Mouse (Mus musculus): ENCODE results near the gene Ube3b. TPM values are rescaled to one million over a fixed set of nuclear protein-coding genes. Genes with fewer than 3 reads are reported as not detected.

Gene Ube3b
- polyA plus RNA-seq, 1 experiment from 2014 or later = 55.2 TPM

DNA sequence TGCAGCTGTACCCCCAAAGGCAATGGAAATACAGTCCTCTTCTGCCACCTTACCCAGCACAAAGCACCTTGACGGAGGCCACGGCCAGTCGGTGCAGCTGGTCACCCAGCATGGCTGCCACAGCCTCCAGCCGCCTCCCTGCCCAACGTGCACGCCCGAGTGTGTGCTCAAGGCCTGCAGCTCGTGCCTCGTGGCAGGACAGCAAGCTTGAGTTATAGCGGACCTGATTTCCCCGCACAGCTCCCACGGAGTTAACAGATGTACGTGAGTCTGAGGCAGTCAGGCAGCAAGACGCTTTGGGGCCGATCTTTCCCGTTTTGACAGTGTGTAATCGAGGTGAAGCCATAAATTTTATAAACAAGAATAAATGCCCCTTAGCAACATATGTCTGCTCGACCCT, 48.2 kb downstream of the Ube3b start:
- Histone ChIP-seq H3K36me3 (ENCODE audit: control insufficient read depth, insufficient read depth, low read length) (no peaks in the 10 kb centered on the region), H3K9ac (ENCODE audit: low read depth, low read length) (no peak overlapping the region)
- WGBS = 25% methylated on average over 18 of the region's 18 CpGs

DNA sequence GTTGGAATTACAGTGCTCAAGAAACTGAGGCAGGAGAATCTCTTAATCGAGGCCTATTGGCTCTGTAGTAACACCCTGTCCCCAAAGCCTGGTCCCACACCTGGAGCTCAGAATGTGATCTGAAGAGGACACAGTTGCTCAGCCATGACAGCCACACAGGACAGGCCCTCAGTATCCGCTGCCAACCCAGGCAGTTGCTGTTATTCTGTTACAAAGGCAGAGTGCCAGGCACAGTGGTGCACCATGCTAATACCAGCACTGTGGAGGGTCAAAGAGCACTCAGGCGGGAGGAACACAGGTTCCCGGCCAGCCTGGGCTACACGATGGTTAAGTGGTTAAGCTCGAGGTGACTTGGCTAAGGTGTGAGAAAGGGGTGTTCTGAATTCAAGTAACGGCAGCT, 49.4 kb downstream of the Ube3b start:
- Histone ChIP-seq H3K9me3 (ENCODE audit: control insufficient read depth, low read length) (no peaks in the 10 kb centered on the region), H3K36me3 (ENCODE audit: control insufficient read depth, insufficient read depth, low read length) (peaks cover 3% of the 10 kb centered on the region; the same call in 1 of the 2 replicates), H3K4me1 (ENCODE audit: control insufficient read depth, insufficient read depth, low read length) (no peaks in the 10 kb centered on the region; the same call in 1 of the 2 replicates), H3K9ac (ENCODE audit: low read depth, low read length) (no peak overlapping the region), H3K4me3 (ENCODE audit: low read length) (no peak overlapping the region), H3K4me2 (replicated peaks; ENCODE audit: low read depth, low read length) (no peak overlapping the region), H3K27me3 (ENCODE audit: control insufficient read depth, insufficient read depth, low read length) (no peaks in the 10 kb centered on the region), H3K27ac (ENCODE audit: low read depth, low read length) (no peak overlapping the region)
- no peak for ATAC-seq (ENCODE audit: low FRiP score, low TSS enrichment)
- WGBS = 82% methylated on average over 7 of the region's 7 CpGs

More for the DNA sequence above, 48.2 kb downstream of the Ube3b start:
- Histone ChIP-seq H3K4me2 (replicated peaks; ENCODE audit: low read depth, low read length) (no peak overlapping the region), H3K9me3 (ENCODE audit: control insufficient read depth, low read length) (no peaks in the 10 kb centered on the region), H3K27me3 (ENCODE audit: control insufficient read depth, insufficient read depth, low read length) (no peaks in the 10 kb centered on the region), H3K4me1 (ENCODE audit: control insufficient read depth, insufficient read depth, low read length) (no peaks in the 10 kb centered on the region; the same call in 1 of the 2 replicates), H3K27ac (ENCODE audit: low read depth, low read length) (no peak overlapping the region), H3K4me3 (ENCODE audit: low read length) (no peak overlapping the region)
- ATAC-seq (ENCODE audit: low FRiP score, low TSS enrichment) = no peak

DNA sequence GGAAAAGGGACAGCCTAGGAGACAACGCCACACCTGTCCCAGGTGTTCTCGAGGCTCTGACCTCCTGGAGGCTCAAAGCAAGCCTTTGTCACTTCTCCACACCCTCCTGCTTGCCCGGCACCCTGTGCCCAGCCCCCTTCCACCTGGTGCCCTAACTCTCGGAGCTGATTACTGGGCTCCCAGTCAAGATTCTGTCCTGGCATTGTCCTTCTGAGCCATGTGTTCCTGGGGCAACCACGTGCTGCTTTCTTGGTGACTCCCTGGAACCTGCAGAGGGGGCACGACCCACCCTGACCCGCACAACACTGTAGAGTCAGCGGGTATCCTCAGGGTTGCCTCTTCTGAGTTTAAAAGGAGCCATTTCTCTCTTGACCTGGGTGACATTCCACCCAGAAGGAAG, 54.0 kb downstream of the Ube3b start:
- no peak overlapping the region for H3K9ac ChIP-seq (ENCODE audit: low read depth, low read length)
- H3K27ac ChIP-seq (ENCODE audit: low read depth, low read length) = no peak overlapping the region
- H3K36me3 ChIP-seq (ENCODE audit: control insufficient read depth, insufficient read depth, low read length) = peaks cover 23% of the 10 kb centered on the region; the same call in 1 of the 2 replicates
- 89% methylated on average over 8 of the region's 8 CpGs for WGBS
- no peak overlapping the region for H3K4me2 ChIP-seq (replicated peaks; ENCODE audit: low read depth, low read length)
- H3K4me3 ChIP-seq (ENCODE audit: low read length) = no peak overlapping the region
- no peaks in the 10 kb centered on the region for H3K9me3 ChIP-seq (ENCODE audit: control insufficient read depth, low read length)
- no peak for ATAC-seq (ENCODE audit: low FRiP score, low TSS enrichment)
- no peaks in the 10 kb centered on the region for H3K27me3 ChIP-seq (ENCODE audit: control insufficient read depth, insufficient read depth, low read length)
- no peaks in the 10 kb centered on the region; the same call in 1 of the 2 replicates for H3K4me1 ChIP-seq (ENCODE audit: control insufficient read depth, insufficient read depth, low read length)

DNA sequence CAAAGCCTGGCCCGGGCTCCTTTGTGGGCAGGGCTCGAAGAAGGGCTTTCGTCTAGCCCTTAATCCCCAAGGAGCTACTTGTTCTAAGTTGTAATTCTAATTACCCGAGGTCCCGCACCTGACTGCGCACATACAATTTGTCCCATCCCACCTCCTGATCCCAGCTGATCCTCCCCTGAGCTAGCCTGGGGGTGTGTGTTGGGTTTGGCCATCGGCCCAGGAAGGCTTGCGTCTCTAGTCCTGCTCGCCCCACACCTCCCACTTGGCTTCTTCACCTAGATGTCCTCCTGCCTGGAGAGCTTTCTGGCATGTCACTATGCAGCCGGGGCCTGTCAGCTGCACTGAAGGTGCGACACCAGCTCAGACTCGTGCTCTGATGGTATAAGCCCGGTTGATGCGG, 55.2 kb downstream of the Ube3b start:
- H3K27ac ChIP-seq (ENCODE audit: low read depth, low read length) = no peak overlapping the region
- peaks cover 23% of the 10 kb centered on the region; the same call in 1 of the 2 replicates for H3K36me3 ChIP-seq (ENCODE audit: control insufficient read depth, insufficient read depth, low read length)
- no peak overlapping the region for H3K4me3 ChIP-seq (ENCODE audit: low read length)
- H3K9me3 ChIP-seq (ENCODE audit: control insufficient read depth, low read length) = no peaks in the 10 kb centered on the region
- no peaks in the 10 kb centered on the region for H3K4me1 ChIP-seq (ENCODE audit: control insufficient read depth, insufficient read depth, low read length)
- no peaks in the 10 kb centered on the region for H3K27me3 ChIP-seq (ENCODE audit: control insufficient read depth, insufficient read depth, low read length)
- H3K9ac ChIP-seq (ENCODE audit: low read depth, low read length) = no peak overlapping the region
- WGBS = 77% methylated on average over 14 of the region's 14 CpGs
- no peak for ATAC-seq (ENCODE audit: low FRiP score, low TSS enrichment)
- H3K4me2 ChIP-seq (replicated peaks; ENCODE audit: low read depth, low read length) = no peak overlapping the region

DNA sequence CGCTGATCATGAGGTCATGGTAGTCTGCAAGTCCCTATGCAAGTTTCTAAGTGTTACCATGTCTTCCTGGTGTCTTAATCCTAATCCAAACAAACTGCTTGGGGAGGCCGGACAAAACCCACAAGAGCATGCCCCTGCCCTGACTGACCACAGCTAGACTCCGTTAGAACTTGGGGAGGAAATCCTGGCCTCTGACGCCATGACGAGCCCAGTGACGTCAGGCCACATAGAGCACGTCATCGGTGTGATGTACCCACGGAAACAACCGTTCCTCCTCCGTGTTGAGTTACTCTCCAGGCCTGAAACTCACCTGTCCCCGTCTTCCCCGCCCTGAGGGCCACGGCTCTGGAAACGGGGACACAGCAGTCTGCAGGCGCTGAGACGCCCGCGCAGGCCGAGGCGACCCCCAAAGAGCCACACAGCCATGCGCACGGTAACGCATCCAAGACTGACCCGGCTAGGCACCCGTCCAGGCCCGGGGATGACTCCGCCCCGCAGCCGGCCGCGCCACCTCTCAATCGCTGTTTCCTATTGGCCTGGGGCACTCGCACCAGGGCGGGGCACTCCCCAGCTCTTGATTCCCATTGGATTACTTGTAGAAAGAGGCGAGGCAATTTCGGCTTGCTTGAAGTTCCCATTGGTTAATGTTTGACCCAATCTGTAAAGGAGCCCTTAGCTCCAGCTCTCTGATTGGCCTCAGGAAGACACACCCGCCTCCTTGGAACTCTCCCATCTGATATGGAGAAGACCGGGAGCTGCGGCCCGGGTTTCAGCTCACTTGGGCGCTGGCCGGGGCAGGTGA, 63.4 kb downstream of the Ube3b start, which contains the start of the genes Mmab and Mvk:
Gene Mmab, minus strand, starts transcription at position 495 of the 802 bp plus-strand sequence.
Gene Mvk, plus strand, starts transcription at position 704 of the 802 bp plus-strand sequence.
- Histone ChIP-seq H3K27me3 (ENCODE audit: control insufficient read depth, insufficient read depth, low read length) (no peaks in the 10 kb centered on the region), H3K9me3 (ENCODE audit: control insufficient read depth, low read length) (no peaks in the 10 kb centered on the region), H3K9ac (ENCODE audit: low read depth, low read length) (peak within 1 kb of the TSS; percentile 70), H3K4me1 (ENCODE audit: control insufficient read depth, insufficient read depth, low read length) (peaks cover 13% of the 10 kb centered on the region), H3K36me3 (ENCODE audit: control insufficient read depth, insufficient read depth, low read length) (peaks cover 11% of the 10 kb centered on the region), H3K4me3 (ENCODE audit: low read length) (peak within 1 kb of the TSS; percentile 71), H3K4me2 (replicated peaks; ENCODE audit: low read depth, low read length) (peak within 1 kb of the TSS; percentile 82), H3K27ac (ENCODE audit: low read depth, low read length) (peak within 1 kb of the TSS; percentile 34; the same call in 1 of the 2 replicates)
- ATAC-seq (ENCODE audit: low FRiP score, low TSS enrichment) = peak; percentile 98
- 2% methylated on average over 43 of the region's 43 CpGs for WGBS

DNA sequence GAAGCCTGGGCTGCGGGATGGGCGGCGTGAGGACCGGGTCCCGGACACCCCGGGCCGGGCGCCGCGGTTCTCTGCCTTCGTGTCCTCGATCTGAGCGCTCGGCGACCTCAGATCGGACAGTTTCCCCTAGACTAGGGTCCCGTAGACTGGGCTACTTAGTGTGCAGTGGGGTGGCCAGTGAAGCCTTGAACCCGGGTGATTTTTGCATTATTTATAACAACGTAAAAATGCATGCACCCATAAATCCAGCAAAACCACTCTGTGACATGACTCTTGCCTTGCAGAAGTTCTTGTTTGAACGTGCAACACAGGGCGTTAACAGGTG, 63.9 kb downstream of the Ube3b start:
- peaks cover 11% of the 10 kb centered on the region for H3K36me3 ChIP-seq (ENCODE audit: control insufficient read depth, insufficient read depth, low read length)
- peaks cover 13% of the 10 kb centered on the region for H3K4me1 ChIP-seq (ENCODE audit: control insufficient read depth, insufficient read depth, low read length)
- H3K4me2 ChIP-seq (replicated peaks; ENCODE audit: low read depth, low read length) = peak overlapping the region; percentile 82
- H3K27me3 ChIP-seq (ENCODE audit: control insufficient read depth, insufficient read depth, low read length) = no peaks in the 10 kb centered on the region
- no peak overlapping the region for H3K27ac ChIP-seq (ENCODE audit: low read depth, low read length)
- ATAC-seq (ENCODE audit: low FRiP score, low TSS enrichment) = no peak
- H3K9ac ChIP-seq (ENCODE audit: low read depth, low read length) = peak overlapping the region; percentile 70
- no peaks in the 10 kb centered on the region for H3K9me3 ChIP-seq (ENCODE audit: control insufficient read depth, low read length)
- H3K4me3 ChIP-seq (ENCODE audit: low read length) = peak overlapping the region; percentile 71
- under 1% methylated on average over 21 of the region's 21 CpGs for WGBS

DNA sequence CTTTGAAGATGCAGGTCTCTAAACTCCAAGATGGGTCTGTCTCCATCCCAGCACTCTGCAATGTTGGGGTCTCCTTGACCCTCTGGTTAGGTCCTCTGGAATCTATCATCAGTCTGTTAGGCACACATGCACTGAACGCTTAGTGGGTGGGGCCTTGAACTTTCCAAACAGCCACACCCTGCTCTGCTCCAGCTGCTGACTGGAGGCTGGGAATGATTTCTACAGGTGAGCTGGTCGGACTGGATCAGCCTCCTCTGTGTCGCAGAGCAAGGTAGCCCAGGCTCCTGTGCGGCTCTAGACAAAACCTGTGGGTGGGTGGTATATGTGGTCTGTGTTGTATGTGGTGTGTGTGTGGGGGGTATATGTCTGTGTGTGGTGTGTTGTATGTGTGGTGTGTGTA, 68.6 kb downstream of the Ube3b start:
- Histone ChIP-seq H3K4me3 (ENCODE audit: low read length) (no peak overlapping the region), H3K27ac (ENCODE audit: low read depth, low read length) (no peak overlapping the region), H3K4me1 (ENCODE audit: control insufficient read depth, insufficient read depth, low read length) (peaks cover 7% of the 10 kb centered on the region; the same call in 1 of the 2 replicates), H3K4me2 (replicated peaks; ENCODE audit: low read depth, low read length) (no peak overlapping the region), H3K36me3 (ENCODE audit: control insufficient read depth, insufficient read depth, low read length) (peaks cover 32% of the 10 kb centered on the region), H3K9me3 (ENCODE audit: control insufficient read depth, low read length) (no peaks in the 10 kb centered on the region), H3K9ac (ENCODE audit: low read depth, low read length) (no peak overlapping the region), H3K27me3 (ENCODE audit: control insufficient read depth, insufficient read depth, low read length) (no peaks in the 10 kb centered on the region)
- 91% methylated on average over 4 of the region's 4 CpGs for WGBS
- no peak for ATAC-seq (ENCODE audit: low FRiP score, low TSS enrichment)

DNA sequence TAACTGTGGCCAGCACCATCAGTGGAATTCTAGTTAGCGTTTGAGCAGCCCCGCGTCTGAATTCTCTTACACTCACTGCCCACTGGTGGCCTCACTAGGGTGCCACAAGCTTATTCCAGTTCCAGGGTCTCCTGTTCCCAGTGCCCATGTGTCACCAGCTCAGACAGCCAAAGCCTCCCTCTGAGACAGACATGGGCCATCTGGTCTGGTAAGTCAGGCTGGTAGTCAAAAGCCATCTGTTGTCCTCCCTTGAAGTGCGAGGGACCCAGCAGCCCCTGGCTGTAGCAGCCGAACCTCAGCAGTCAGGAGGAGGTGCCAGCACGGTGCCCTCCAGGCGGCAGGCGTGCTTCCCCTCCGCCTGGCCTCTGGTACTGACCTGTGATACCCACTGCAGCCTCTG, 75.9 kb downstream of the Ube3b start:
- Histone ChIP-seq H3K9me3 (ENCODE audit: control insufficient read depth, low read length) (no peaks in the 10 kb centered on the region), H3K27me3 (ENCODE audit: control insufficient read depth, insufficient read depth, low read length) (no peaks in the 10 kb centered on the region), H3K4me1 (ENCODE audit: control insufficient read depth, insufficient read depth, low read length) (peaks cover 9% of the 10 kb centered on the region; the same call in 1 of the 2 replicates), H3K36me3 (ENCODE audit: control insufficient read depth, insufficient read depth, low read length) (peaks cover 13% of the 10 kb centered on the region; the same call in 1 of the 2 replicates), H3K4me3 (ENCODE audit: low read length) (no peak overlapping the region), H3K4me2 (replicated peaks; ENCODE audit: low read depth, low read length) (no peak overlapping the region), H3K9ac (ENCODE audit: low read depth, low read length) (no peak overlapping the region), H3K27ac (ENCODE audit: low read depth, low read length) (no peak overlapping the region)
- ATAC-seq (ENCODE audit: low FRiP score, low TSS enrichment) = peak; percentile 52; the same call in 1 of the 2 replicates
- WGBS = 48% methylated on average over 9 of the region's 9 CpGs

- no peaks in the 10 kb centered on the region for H3K9me3 ChIP-seq (ENCODE audit: control insufficient read depth, low read length)
- H3K9ac ChIP-seq (ENCODE audit: low read depth, low read length) = no peak overlapping the region
- peaks cover 11% of the 10 kb centered on the region; the same call in 1 of the 2 replicates for H3K4me1 ChIP-seq (ENCODE audit: control insufficient read depth, insufficient read depth, low read length)
- no peak overlapping the region for H3K27ac ChIP-seq (ENCODE audit: low read depth, low read length)
- H3K36me3 ChIP-seq (ENCODE audit: control insufficient read depth, insufficient read depth, low read length) = peaks cover 11% of the 10 kb centered on the region; the same call in 1 of the 2 replicates
- H3K4me3 ChIP-seq (ENCODE audit: low read length) = no peak overlapping the region
- WGBS = 67% methylated on average over 16 of the region's 16 CpGs
- H3K27me3 ChIP-seq (ENCODE audit: control insufficient read depth, insufficient read depth, low read length) = no peaks in the 10 kb centered on the region
- H3K4me2 ChIP-seq (replicated peaks; ENCODE audit: low read depth, low read length) = no peak overlapping the region
- no peak for ATAC-seq (ENCODE audit: low FRiP score, low TSS enrichment)
Measured at GRCm38 (mm10) chr5:114456995-114457605, 76.7 kb downstream of the Ube3b start.

Data from kidney, embryonic 14.5 days (tissue).